Mouse (Mus musculus) lung, adult 2 months (tissue): Measurements from ENCODE around the gene Rai1.

Experiments used
- CTCF ChIP-seq: fragments of 200-500 bp; IDR thresholded peaks from 2 replicates; pipeline ENCODE4 v1.5.1; 2011; ENCODE audit warnings: mild to moderate bottlenecking, low read length, control low read depth; ENCODE audit not compliant: insufficient read depth
- POLR2A ChIP-seq: fragments of 200-500 bp; IDR thresholded peaks from 2 replicates; pipeline ENCODE4 v1.6.1; 2011; ENCODE audit warnings: low read depth, mild to moderate bottlenecking, control low read depth, low read length, borderline replicate concordance; ENCODE audit errors: extremely low read depth

GRCm38 (mm10) chr11:60140586-60141284, 35.9 kb downstream of the Rai1 start:
- no peak for TF ChIP-seq CTCF
- no peak for TF ChIP-seq POLR2A
